In the genomic region with DNA sequence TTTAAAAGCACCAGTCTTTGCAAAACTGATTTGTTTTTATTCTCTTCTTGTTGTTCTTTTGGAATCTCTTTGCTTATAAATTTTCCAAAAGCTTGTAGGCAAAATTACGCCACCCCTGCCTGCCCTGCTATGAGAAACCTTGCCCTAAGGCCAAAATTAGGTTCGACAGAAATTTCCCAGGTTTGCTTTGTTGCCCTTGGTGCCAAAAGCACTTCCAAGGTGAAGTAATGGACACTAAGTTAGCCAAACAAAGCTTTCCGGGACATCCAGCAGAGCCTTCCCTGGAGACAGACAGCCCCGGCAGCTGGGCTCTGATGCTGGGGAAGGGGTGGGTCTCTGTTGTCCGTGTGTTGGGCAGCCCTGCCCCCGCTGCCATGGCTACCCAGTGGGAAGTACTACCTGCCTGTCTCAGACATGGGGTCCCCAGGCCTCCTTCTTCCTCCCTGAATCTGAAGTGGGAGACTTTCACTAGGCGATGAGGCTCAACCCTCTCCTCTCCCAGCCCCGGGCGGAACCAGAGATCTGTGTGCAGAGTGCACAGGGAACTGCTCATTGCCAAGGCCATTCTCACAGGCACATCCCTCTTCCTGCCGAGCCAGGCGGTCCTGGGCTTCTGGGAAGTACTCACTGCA, we compare ENCODE assay signal across 7 mouse cellular contexts. TPM values are rescaled to one million over a fixed set of nuclear protein-coding genes. Genes with fewer than 3 reads are reported as not detected.
DNase-seq lines count a peak whose midpoint lies in the region; ATAC-seq and TF ChIP-seq lines count a peak whose summit lies in the region.

No protein-coding gene starts in this region.

- peak overlapping the region; percentile 16; the same call in 1 of the 2 replicates for H3K4me2 ChIP-seq in heart, embryonic 15.5 days
- peak overlapping the region; percentile 25 for H3K4me2 ChIP-seq in neural tube, embryonic 13.5 days

- 34% methylated on average over 11 of the region's 11 CpGs for WGBS in heart, embryonic 15.5 days
- 24% methylated on average over 11 of the region's 11 CpGs for WGBS in neural tube, embryonic 13.5 days

- peak overlapping the region; percentile 8 to 32; a peak in 3 of 4 replicates for H3K4me3 ChIP-seq in ES-E14 (ENCODE audit: insufficient read depth in 1 of 2, low read depth in 1 of 2, low read length in 2 of 2, poor library complexity in 1 of 2, severe bottlenecking in 1 of 2)
- no peak overlapping the region for H3K4me3 ChIP-seq in heart, embryonic 15.5 days
- H3K4me3 ChIP-seq in neural tube, embryonic 13.5 days = no peak overlapping the region

- intact Hi-C loops in left cerebral cortex, postnatal 14 days (cut with DNase I) = no loop called here

- H3K36me3 ChIP-seq in ES-E14 (ENCODE audit: control insufficient read depth, insufficient read depth, low read length, poor library complexity, severe bottlenecking) = no peaks in the 10 kb centered on the region
- no peaks in the 10 kb centered on the region for H3K36me3 ChIP-seq in heart, embryonic 15.5 days
- H3K36me3 ChIP-seq in neural tube, embryonic 13.5 days = no peaks in the 10 kb centered on the region

- H3K4me1 ChIP-seq in ES-E14 (ENCODE audit: control insufficient read depth in 2 of 2, insufficient read depth in 2 of 2, low read length in 2 of 2, poor library complexity in 1 of 2) = peaks cover 0 to 2% of the 10 kb centered on the region in 2 experiments; a peak in 1 of 4 replicates
- H3K4me1 ChIP-seq in heart, embryonic 15.5 days (replicated peaks) = peaks cover 53% of the 10 kb centered on the region
- H3K4me1 ChIP-seq in neural tube, embryonic 13.5 days (replicated peaks) = peaks cover 60% of the 10 kb centered on the region

- in situ Hi-C loops in ES-E14 (cut with MboI; ENCODE audit: low sequenced_read_pairs in 2 of 2, unreplicated experiment in 2 of 2) = loop anchor here in 1 of 2 experiments (10.0 kb wide), 1 partner anchor 127 kb away; no protein-coding TSS in a partner anchor

- ATAC-seq in heart, embryonic 15.5 days (replicated peaks; ENCODE audit: insufficient number of reproducible peaks, insufficient read depth, low FRiP score, low read depth) = no peak
- ATAC-seq in neural tube, embryonic 13.5 days (ENCODE audit: low read depth) = no peak

- H3K9me3 ChIP-seq in ES-E14 (ENCODE audit: control insufficient read depth, insufficient read depth, low read depth, low read length) = no peaks in the 10 kb centered on the region
- no peaks in the 10 kb centered on the region for H3K9me3 ChIP-seq in heart, embryonic 15.5 days (replicated peaks)
- no peaks in the 10 kb centered on the region for H3K9me3 ChIP-seq in neural tube, embryonic 13.5 days

- H3K27ac ChIP-seq in ES-E14 (ENCODE audit: insufficient read depth, low read depth, low read length, poor library complexity, severe bottlenecking) = no peak overlapping the region
- H3K27ac ChIP-seq in heart, embryonic 15.5 days = peak overlapping the region; percentile 57
- peak overlapping the region; percentile 65 for H3K27ac ChIP-seq in neural tube, embryonic 13.5 days (replicated peaks)

- no peak overlapping the region for H3K9ac ChIP-seq in ES-E14 (ENCODE audit: insufficient read depth, low read depth, low read length, poor library complexity, severe bottlenecking)
- H3K9ac ChIP-seq in heart, embryonic 15.5 days = no peak overlapping the region
- H3K9ac ChIP-seq in neural tube, embryonic 13.5 days = 0 out of 2 replicates have a peak overlapping the region, but pooled peaks have one; percentile 31

- no peaks in the 10 kb centered on the region for H3K27me3 ChIP-seq in heart, embryonic 15.5 days
- H3K27me3 ChIP-seq in neural tube, embryonic 13.5 days = no peaks in the 10 kb centered on the region

- DNase-seq in ES-E14 (ENCODE audit: low read depth, low spot score) = no peak
- DNase-seq in adrenal gland, postnatal 14 days = peak; percentile 77
- DNase-seq in kidney, postnatal 36 days = peak; percentile 55 to 64
- no peak for DNase-seq in layer of hippocampus, adult 9-11 months
- DNase-seq in left cerebral cortex, postnatal 14 days (ENCODE audit: low spot score in 2 of 2) = no peak

TF ChIP-seq in ES-E14, 5 proteins besides CTCF, POLR2A, EP300 and RAD21:
- TF ChIP-seq MAFK (IDR thresholded peaks at IDR 0.05; ENCODE audit: insufficient read depth, low read depth, low read length) (no peak), CHD2 (IDR thresholded peaks at IDR 0.05; ENCODE audit: low read depth, low read length) (no peak), ZNF384 (IDR thresholded peaks at IDR 0.05; ENCODE audit: low read depth, low read length) (no peak), HCFC1 (IDR thresholded peaks at IDR 0.05; ENCODE audit: borderline replicate concordance, insufficient read depth, low read length) (no peak), ZC3H11A (IDR thresholded peaks at IDR 0.05; ENCODE audit: borderline replicate concordance, low read depth, low read length) (no peak)
TF ChIP-seq in ES-E14: peak in this region for 0.

RNA-seq across cellular contexts. Expression of gene Prelp, which starts 3.6 kb away (rescaled TPM):
- not detected in 2 replicates for total RNA-seq in ES-E14 (2012; rRNA removed)
- total RNA-seq in adrenal gland, postnatal 14 days (2021) = 100 and 111 TPM in 2 replicates
- 4.0 and 5.8 TPM in 2 replicates for polyA plus RNA-seq in heart, embryonic 15.5 days (2015; fragmentation: Nextera tagmentation; extraction: Ambion mirVana)
- polyA plus RNA-seq in neural tube, embryonic 13.5 days (2015; fragmentation: Nextera tagmentation; extraction: Ambion mirVana) = 8.2 and 10.1 TPM in 2 replicates
- 1 to 10 TPM; 4.2 to 5.7 TPM for total RNA-seq in left cerebral cortex, postnatal 14 days (2021)

RNA-seq across cellular contexts. Expression of gene Optc, which starts 9.8 kb away (rescaled TPM):
- total RNA-seq in ES-E14 (2012; rRNA removed) = 0.36 TPM in 1 of 2 replicates, not detected in the other
- 1.2 and 2.1 TPM in 2 replicates for total RNA-seq in adrenal gland, postnatal 14 days (2021)
- 0.18 and 0.36 TPM in 2 replicates for polyA plus RNA-seq in heart, embryonic 15.5 days (2015; fragmentation: Nextera tagmentation; extraction: Ambion mirVana)
- 2.0 and 2.4 TPM in 2 replicates for polyA plus RNA-seq in neural tube, embryonic 13.5 days (2015; fragmentation: Nextera tagmentation; extraction: Ambion mirVana)
- total RNA-seq in left cerebral cortex, postnatal 14 days (2021) = 1 to 10 TPM; 1.9 to 2.2 TPM

Comparison
In these comparisons a context has a peak if more than half of its experiments do, and no peak if none do; other contexts are left out.
1. DNase-seq: peak in adrenal gland, postnatal 14 days (single experiment) and kidney, postnatal 36 days (2 of 2); none in ES-E14 (single experiment), layer of hippocampus, adult 9-11 months (single experiment) and left cerebral cortex, postnatal 14 days (0 of 2).
2. H3K4me3 ChIP-seq: peak in ES-E14 (2 of 2); none in heart, embryonic 15.5 days (single experiment) and neural tube, embryonic 13.5 days (single experiment).
3. RNA of gene Prelp, which starts 3.6 kb away (total RNA-seq): 100 to 111 TPM in adrenal gland, postnatal 14 days; 4.2 to 5.7 TPM in left cerebral cortex, postnatal 14 days and not detected in ES-E14; every median in the first group is over 10 times any median in the second.